Comparison of ENCODE assay signal across 34 mouse cellular contexts in genomic region chr13:47952946-47953345, GRCm38 (mm10).
"Had no signal": no experiment of that assay in that cellular context is flagged by ENCODE, and none has a peak within 500 bp of the region (broad histone marks: within the 10 kb centered on the region; RNA-seq: fewer than 3 reads in every experiment).

No protein-coding gene starts in this region.

- H3K9ac ChIP-seq: heart, embryonic 12.5 days; heart, embryonic 13.5 days; heart, embryonic 15.5 days; hindbrain, embryonic 12.5 days; hindbrain, embryonic 13.5 days; hindbrain, embryonic 14.5 days; hindbrain, embryonic 15.5 days; intestine, embryonic 15.5 days; kidney, embryonic 15.5 days had no signal

- H3K4me1 ChIP-seq: heart, embryonic 12.5 days; heart, embryonic 13.5 days; heart, embryonic 15.5 days; intestine, embryonic 15.5 days; kidney, embryonic 15.5 days had no signal

- H3K4me2 ChIP-seq: heart, embryonic 12.5 days; heart, embryonic 13.5 days; heart, embryonic 15.5 days; hindbrain, embryonic 12.5 days; hindbrain, embryonic 13.5 days; hindbrain, embryonic 14.5 days; hindbrain, embryonic 15.5 days; intestine, embryonic 15.5 days; kidney, embryonic 15.5 days had no signal

- H3K27me3 ChIP-seq: heart, embryonic 12.5 days; heart, embryonic 13.5 days; heart, embryonic 15.5 days; hindbrain, embryonic 12.5 days; hindbrain, embryonic 15.5 days; intestine, embryonic 15.5 days; kidney, embryonic 15.5 days had no signal

- H3K27ac ChIP-seq: heart, embryonic 13.5 days; heart, embryonic 15.5 days; hindbrain, embryonic 10.5 days; hindbrain, embryonic 12.5 days; hindbrain, embryonic 13.5 days; hindbrain, embryonic 14.5 days; hindbrain, embryonic 15.5 days; hindbrain, postnatal 0 days; intestine, embryonic 15.5 days; kidney, embryonic 15.5 days; kidney, postnatal 0 days; layer of hippocampus, adult 2 months; left cerebral cortex, adult 2 months had no signal

- ATAC-seq: hindbrain, embryonic 16.5 days; hindbrain, postnatal 0 days; inflammation-experienced regulatory T-cells, adult 6 months; intestine, embryonic 15.5 days; intestine, embryonic 16.5 days; intestine, postnatal 0 days had no signal

- DNase-seq: heart, postnatal 10 days; heart, postnatal 14 days; heart, postnatal 36 days; heart, postnatal 4 days; kidney, adult 11 months; kidney, adult 18-20 months; kidney, adult 2 months; kidney, adult 8-10 months; kidney, adult 9 months; kidney, postnatal 10 days; kidney, postnatal 14 days; kidney, postnatal 25 days; kidney, postnatal 36 days; kidney, postnatal 4 days; layer of hippocampus, adult 9-11 months; layer of hippocampus, postnatal 36 days had no signal

- H3K9me3 ChIP-seq: heart, embryonic 12.5 days; heart, embryonic 13.5 days; heart, embryonic 15.5 days; hindbrain, embryonic 10.5 days; hindbrain, embryonic 12.5 days; hindbrain, embryonic 13.5 days; hindbrain, embryonic 15.5 days; intestine, embryonic 15.5 days; kidney, embryonic 15.5 days had no signal

- H3K36me3 ChIP-seq: heart, embryonic 12.5 days; heart, embryonic 13.5 days; heart, embryonic 15.5 days; hindbrain, embryonic 10.5 days; hindbrain, embryonic 12.5 days; hindbrain, embryonic 13.5 days; hindbrain, embryonic 15.5 days; intestine, embryonic 15.5 days; kidney, embryonic 15.5 days had no signal

- H3K4me3 ChIP-seq: heart, embryonic 12.5 days; heart, embryonic 13.5 days; heart, embryonic 15.5 days; hindbrain, embryonic 10.5 days; hindbrain, embryonic 12.5 days; hindbrain, embryonic 13.5 days; hindbrain, embryonic 15.5 days; intestine, embryonic 15.5 days; kidney, embryonic 15.5 days; layer of hippocampus, adult 2 months; left cerebral cortex, adult 2 months had no signal
